Mouse (Mus musculus) layer of hippocampus, postnatal 25 days (tissue): ENCODE data around the gene Epha1. TPM values are rescaled to one million over a fixed set of nuclear protein-coding genes. Genes with fewer than 3 reads are reported as not detected.

Source experiments
- DNase-seq, 2 experiments: peaks; one replicate each; pipeline ENCODE4 v3.0.0; 2022; ENCODE audit warnings: mixed read lengths in 2 of 2, low spot score in 1 of 2; ENCODE audit errors: extremely low spot score in 1 of 2
- total RNA-seq, 2 experiments: library from RNA; stranded (reverse); gene quantifications; 2 replicates each; pipeline ENCODE4 v1.2.3; 2021

The Epha1 gene
- total RNA-seq, 2 experiments from 2014 or later, result 0.22 to 0.47 TPM

DNA sequence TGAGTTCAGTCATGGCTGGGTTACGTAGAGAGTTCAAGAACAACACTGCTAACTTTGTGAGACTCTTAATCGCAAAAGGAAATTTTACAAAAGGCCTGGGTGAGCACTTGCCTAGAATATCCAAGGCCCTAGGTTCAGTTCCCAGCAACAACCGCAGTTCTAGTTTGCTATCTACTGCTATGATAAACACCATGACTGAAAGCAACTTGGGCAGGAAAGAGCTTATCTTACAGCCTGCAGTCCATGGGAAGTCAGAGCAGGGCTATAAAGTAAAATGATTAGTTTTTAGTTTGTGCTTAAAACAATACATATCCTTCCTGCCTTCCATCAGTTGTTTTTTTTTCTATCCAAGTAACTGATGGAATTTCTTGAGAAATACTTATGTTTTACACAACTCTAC, 46.6 kb downstream of the Epha1 start:
- DNase-seq, result no peak

DNA sequence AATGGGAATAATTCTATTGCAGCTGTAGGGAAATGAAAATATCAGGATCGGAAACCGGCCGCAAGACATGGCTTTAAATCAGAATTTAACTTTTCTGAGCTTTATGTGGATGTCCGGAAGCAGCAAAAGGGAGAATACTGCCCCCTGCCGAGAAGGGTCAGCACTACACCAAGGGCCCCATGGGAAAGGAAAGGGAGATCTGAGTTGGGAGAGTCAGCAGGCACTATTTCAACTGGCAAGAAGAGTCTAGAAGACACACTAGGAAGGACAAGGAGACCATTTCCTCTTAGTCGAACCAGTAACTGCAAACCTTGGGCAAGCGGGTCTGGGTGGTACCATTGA, 47.8 kb downstream of the Epha1 start:
- DNase-seq, result peak; percentile 84 to 93

DNA sequence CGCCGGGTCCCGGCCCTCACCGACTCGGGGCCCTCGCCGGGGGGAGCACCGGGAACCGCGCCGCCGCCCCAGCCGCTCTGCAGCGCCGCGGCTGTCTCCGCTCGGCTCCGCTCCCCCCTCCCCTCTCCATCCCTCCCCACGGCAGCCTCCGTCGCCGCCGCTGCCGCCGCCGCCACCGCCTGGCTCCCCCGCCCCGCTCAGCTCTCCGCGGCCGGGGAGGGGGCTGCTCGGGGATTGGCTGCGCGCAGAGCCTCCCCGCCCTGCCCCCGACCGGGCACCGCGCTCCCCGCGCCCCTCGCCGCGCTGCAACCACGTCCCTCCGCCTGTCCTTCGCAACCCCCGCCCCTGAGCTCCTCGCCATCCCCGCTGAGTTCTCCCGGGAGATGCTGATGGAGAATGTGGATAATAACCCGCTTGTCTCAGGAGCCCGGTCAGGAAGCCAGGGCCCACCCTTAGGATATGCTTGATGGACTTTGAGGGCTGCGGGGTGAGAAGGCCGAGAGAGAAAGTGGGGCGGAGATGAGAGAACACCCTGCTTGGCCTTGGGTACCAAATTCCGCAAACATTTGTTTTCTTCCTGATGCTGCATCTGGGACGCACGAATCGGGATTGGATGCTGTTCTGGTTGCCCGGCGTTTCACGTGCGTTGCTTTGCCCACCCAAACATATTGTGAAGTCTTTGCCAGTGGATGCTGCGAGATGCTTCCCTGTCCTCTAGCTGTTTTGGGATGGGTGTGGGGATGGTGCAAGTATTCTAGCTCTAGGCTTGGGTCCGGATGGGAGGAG, 48.4 kb downstream of the Epha1 start, which contains the start of gene Fam131b:
Fam131b (minus strand) TSS at position 162 of the 786 bp plus-strand sequence.
- peak; percentile 59 to 71 for DNase-seq

- DNase-seq, result peak in 1 of 2 experiments; percentile 40
Measured at GRCm38 (mm10) chr6:42324067-42324481, 49.0 kb downstream of the Epha1 start.

DNA sequence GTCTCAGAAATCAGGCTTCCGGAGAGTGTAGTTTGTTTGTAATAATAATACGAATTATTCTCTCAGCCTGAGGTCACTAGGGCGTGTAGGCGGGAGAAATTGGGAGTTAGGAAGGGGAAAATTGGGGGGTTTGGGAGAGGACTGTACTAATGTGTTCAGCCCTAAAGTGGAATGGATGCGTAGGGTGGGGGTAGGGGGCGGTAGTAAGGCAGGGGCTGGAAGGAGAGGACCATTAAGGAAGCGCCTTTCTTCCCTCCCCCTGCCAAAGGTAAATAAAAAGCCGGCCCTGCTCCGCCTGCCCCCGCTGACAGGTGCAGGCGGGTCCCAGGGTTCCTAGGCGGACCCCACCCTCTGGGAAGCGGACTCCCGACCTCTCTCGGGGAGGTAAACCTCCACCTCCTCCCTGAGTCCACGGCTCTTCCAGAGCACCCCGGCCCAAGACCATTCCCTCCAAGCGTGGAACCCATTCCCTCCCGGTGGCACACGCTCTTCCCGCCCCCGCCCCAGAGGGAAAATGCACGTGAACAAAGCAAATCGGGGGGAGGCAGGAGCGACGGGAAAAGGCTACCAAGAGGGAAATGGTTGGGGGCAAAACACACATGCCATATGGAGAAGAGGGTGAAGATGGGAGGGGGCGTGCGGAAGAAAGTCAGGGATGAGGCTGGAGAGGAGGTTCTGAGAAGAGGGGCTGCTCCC, 49.5 kb downstream of the Epha1 start:
- DNase-seq, result no peak

- no peak for DNase-seq
Measured at GRCm38 (mm10) chr6:42318293-42318692, 54.8 kb downstream of the Epha1 start.

- no peak for DNase-seq
Measured at GRCm38 (mm10) chr6:42310427-42311053, 62.5 kb downstream of the Epha1 start.

DNA sequence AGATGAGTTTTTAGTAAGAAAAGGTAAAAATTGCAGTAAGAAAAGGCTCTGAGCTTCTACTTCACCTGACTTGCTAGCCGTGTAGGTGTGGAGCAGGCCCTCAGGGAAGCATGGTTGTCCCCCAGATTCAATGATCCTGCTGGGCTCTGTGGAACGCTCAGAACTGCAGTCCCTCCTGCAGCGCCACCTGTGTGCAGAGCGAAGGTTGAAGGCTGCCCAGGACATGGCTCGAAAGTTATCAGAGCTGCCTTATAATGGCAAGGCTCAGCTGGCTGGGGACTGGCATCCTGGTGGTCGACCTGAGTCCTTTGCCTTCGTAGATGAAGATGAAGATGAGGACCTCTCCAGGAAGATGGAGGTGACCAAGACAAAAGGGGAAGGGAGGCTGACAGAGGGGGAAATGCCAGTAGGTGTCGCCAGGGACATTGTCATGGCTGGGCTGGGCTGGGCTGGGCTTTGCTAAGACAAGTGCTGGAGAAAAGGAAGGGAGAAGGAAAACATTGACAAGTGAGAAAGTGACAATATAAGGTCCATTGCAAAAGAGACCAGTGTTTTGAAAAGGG, 63.2 kb downstream of the Epha1 start:
- DNase-seq, result no peak

Other genes starting within 250 kb of the Epha1 start
- not detected for gene Tas2r139, start 232.3 kb downstream of the Epha1 start, total RNA-seq
- gene Tas2r144, start 157.9 kb downstream of the Epha1 start, total RNA-seq, result not detected
- 10 to 100 TPM; 10.2 to 13.7 TPM for gene Gstk1, start 127.3 kb downstream of the Epha1 start, total RNA-seq
- gene Tmem139, start 111.3 kb downstream of the Epha1 start, total RNA-seq, result not detected
- gene Casp2, start 108.3 kb downstream of the Epha1 start, total RNA-seq, result 10 to 100 TPM; 16.5 to 25.5 TPM
- gene Clcn1, start 86.6 kb downstream of the Epha1 start, total RNA-seq, result 1 to 10 TPM; 2.7 to 2.8 TPM
- gene Fam131b, start 48.6 kb downstream of the Epha1 start, total RNA-seq, result 10 to 100 TPM; 74.8 to 76.8 TPM
- gene Zyx, start 23.6 kb downstream of the Epha1 start, total RNA-seq, result 10 to 100 TPM; 47.9 to 51.7 TPM
- not detected for gene Tas2r143, start 27.0 kb upstream of the Epha1 start, total RNA-seq
- gene Tas2r135, start 32.2 kb upstream of the Epha1 start, total RNA-seq, result not detected
- not detected for gene Tas2r126, start 61.3 kb upstream of the Epha1 start, total RNA-seq
- not detected for gene Olfr458, start 91.9 kb upstream of the Epha1 start, total RNA-seq
- gene Olfr457, start 103.1 kb upstream of the Epha1 start, total RNA-seq, result not detected
- gene Olfr456, start 113.9 kb upstream of the Epha1 start, total RNA-seq, result not detected
- not detected for gene Olfr455, start 174.3 kb upstream of the Epha1 start, total RNA-seq
- not detected for gene Tcaf3, start 224.4 kb upstream of the Epha1 start, total RNA-seq